Mouse (Mus musculus): ENCODE data around the gene Smim17.

GRCm38 (mm10) chr7:6378441-6378840, 20.1 kb upstream of the Smim17 start:
- no peak for TF ChIP-seq CTCF (IDR thresholded peaks at IDR 0.05; ENCODE audit: borderline replicate concordance, insufficient read depth, low read length)
- no peak for TF ChIP-seq POLR2A (IDR thresholded peaks at IDR 0.05; ENCODE audit: low read depth, low read length)
